Mouse (Mus musculus) liver, adult 2 months (tissue): ENCODE measurements around the gene Hbq1a. TPM values are rescaled to one million over a fixed set of nuclear protein-coding genes. Genes with fewer than 3 reads are reported as not detected.
"Not testable (repeated sequence)": the region's sequence is repeated elsewhere in the genome, so short reads cannot be mapped to it uniquely, and the experiment has no call there.

Source experiments
- DNase-seq: peaks from one replicate; pipeline ENCODE4 v3.0.0-alpha.2; 2011; ENCODE audit warnings: low read depth, low spot score; ENCODE audit errors: extremely low read depth
- H3K27ac ChIP-seq: fragments of 200-500 bp; replicated peaks from 2 replicates; pipeline ENCODE4 v1.5.1; 2012; ENCODE audit warnings: low read depth, mild to moderate bottlenecking, control low read depth, inconsistent platforms, low read length; ENCODE audit not compliant: insufficient read depth
- H3K27me3 ChIP-seq: fragments of 200-500 bp; 2 replicates; pipeline ENCODE4 v1.6.1; 2012; ENCODE audit warnings: mild to moderate bottlenecking, moderate library complexity, low read length, inconsistent platforms; ENCODE audit not compliant: control insufficient read depth, insufficient read depth
- H3K36me3 ChIP-seq: fragments of 200-500 bp; 2 replicates; pipeline ENCODE4 v1.6.1; 2012; ENCODE audit warnings: low read length, inconsistent platforms; ENCODE audit not compliant: control insufficient read depth, insufficient read depth
- H3K4me1 ChIP-seq: fragments of 200-500 bp; 2 replicates; pipeline ENCODE4 v1.6.1; 2011; ENCODE audit warnings: low read length; ENCODE audit not compliant: control insufficient read depth, insufficient read depth
- H3K4me3 ChIP-seq: fragments of 200-500 bp; 2 replicates; pipeline ENCODE4 v1.5.1; 2011; ENCODE audit warnings: low read depth, mild to moderate bottlenecking, control low read depth, low read length, moderate library complexity; ENCODE audit not compliant: insufficient read depth
- H3K79me2 ChIP-seq: fragments of 200-500 bp; 2 replicates; pipeline ENCODE4 v1.6.1; 2012; ENCODE audit warnings: inconsistent platforms, mild to moderate bottlenecking, low read length, moderate library complexity; ENCODE audit not compliant: control insufficient read depth, insufficient read depth
- H3K9ac ChIP-seq: fragments of 200-500 bp; 2 replicates; pipeline ENCODE4 v1.6.1; 2012; ENCODE audit warnings: low read depth, mild to moderate bottlenecking, control low read depth, inconsistent platforms, low read length
- CTCF ChIP-seq: fragments of 200-500 bp; IDR thresholded peaks from 2 replicates; pipeline ENCODE4 v1.5.1; 2011; ENCODE audit warnings: low read depth, low read length, control low read depth
- POLR2A ChIP-seq: fragments of 200-500 bp; IDR thresholded peaks from 2 replicates; pipeline ENCODE4 v1.6.1; 2011; ENCODE audit warnings: low read length, control low read depth; ENCODE audit not compliant: insufficient read depth; ENCODE audit errors: extremely low read depth
- WGBS: fragments of 180-500 bp; shearing (Covaris S2); methylation state at CpG from one replicate; pipeline ENCODE4 v1.1.7; 2018; 5-methylcytosine and 5-hydroxymethylcytosine counted together
- polyA plus RNA-seq: library from polyadenylated mRNA; depleted of rRNA; stranded (reverse); fragments of >200 nt; gene quantifications from 2 replicates; pipeline ENCODE4 v1.2.3, GENCODE M21; 2012
- total RNA-seq: library from RNA; depleted of rRNA; stranded (reverse); fragments of >200 nt; gene quantifications from 2 replicates; pipeline ENCODE4 v1.2.3, GENCODE M21; 2014

The Hbq1a gene
- total and polyA plus RNA-seq, 2 experiments: 0.46 TPM; not detected in 1

GRCm38 (mm10) chr11:32281416-32282144 is 18.3 kb upstream of the Hbq1a start:
- Histone ChIP-seq H3K4me3 (no peak overlapping the region), H3K9ac (no peak overlapping the region)

GRCm38 (mm10) chr11:32283091-32283777 is 16.6 kb upstream of the Hbq1a start, which contains the start of gene Hba-a1:
Gene Hba-a1 (plus strand): TSS chr11:32283511.
- not testable (repeated sequence) for H3K36me3 ChIP-seq, H3K27ac ChIP-seq, H3K79me2 ChIP-seq, DNase-seq, H3K4me1 ChIP-seq, H3K4me3 ChIP-seq, H3K27me3 ChIP-seq, H3K9ac ChIP-seq
- 25% methylated on average over 1 of the region's 5 CpGs for WGBS

More at GRCm38 (mm10) chr11:32281416-32282144, 18.3 kb upstream of the Hbq1a start:
- H3K4me1 ChIP-seq: no peaks in the 10 kb centered on the region
- H3K27ac ChIP-seq: no peak overlapping the region
- H3K27me3 ChIP-seq: 0 out of 2 replicates have a peak, but pooled peaks cover 2% of the 10 kb centered on the region
- no peak for DNase-seq
- no peaks in the 10 kb centered on the region for H3K79me2 ChIP-seq
- WGBS: 76% methylated on average over 1 of the region's 1 CpGs
- no peak for TF ChIP-seq POLR2A
- no peak for TF ChIP-seq CTCF
- H3K36me3 ChIP-seq: no peaks in the 10 kb centered on the region

GRCm38 (mm10) chr11:32284582-32284981 is 15.3 kb upstream of the Hbq1a start:
- not testable (repeated sequence) for H3K4me1 ChIP-seq, DNase-seq, H3K79me2 ChIP-seq, H3K27me3 ChIP-seq, H3K27ac ChIP-seq, H3K4me3 ChIP-seq, H3K36me3 ChIP-seq, H3K9ac ChIP-seq
- 67% methylated on average over 2 of the region's 2 CpGs for WGBS

GRCm38 (mm10) chr11:32285031-32285775 is 14.7 kb upstream of the Hbq1a start:
- Histone ChIP-seq H3K27me3 (no peaks in the 10 kb centered on the region), H3K4me3 (no peak overlapping the region), H3K9ac (no peak overlapping the region), H3K27ac (no peak overlapping the region), H3K36me3 (no peaks in the 10 kb centered on the region), H3K4me1 (no peaks in the 10 kb centered on the region), H3K79me2 (no peaks in the 10 kb centered on the region)
- TF ChIP-seq POLR2A (no peak), CTCF (no peak)
- WGBS: 76% methylated on average over 7 of the region's 7 CpGs
- no peak for DNase-seq

GRCm38 (mm10) chr11:32285887-32286286 is 14.0 kb upstream of the Hbq1a start:
- H3K27me3 ChIP-seq, H3K79me2 ChIP-seq, H3K36me3 ChIP-seq, H3K9ac ChIP-seq, DNase-seq, H3K4me3 ChIP-seq, H3K4me1 ChIP-seq, H3K27ac ChIP-seq: not testable (repeated sequence)
